Mouse (Mus musculus) liver, postnatal 0 days (tissue): ENCODE data around the gene Gm5127.

Experiments used
- CTCF ChIP-seq: sonication (generic); IDR thresholded peaks from 2 replicates; pipeline ENCODE4 v1.5.1; 2016; ENCODE audit warnings: antibody characterized with exemption, low read depth
- EP300 ChIP-seq: IDR thresholded peaks from 2 replicates; pipeline ENCODE4 v1.6.1; 2016; ENCODE audit warnings: antibody characterized with exemption, low read depth, mild to moderate bottlenecking

- no peak for TF ChIP-seq CTCF
- TF ChIP-seq EP300, result no peak
Measured at GRCm38 (mm10) chrX:106580410-106580809, 2.6 kb upstream of the Gm5127 start.
